In genomic region chr3:141464691-141465103, GRCm38 (mm10) we compare ENCODE assay signal across 8 mouse cellular contexts. TPM values are rescaled to one million over a fixed set of nuclear protein-coding genes. Genes with fewer than 3 reads are reported as not detected.
DNase-seq lines count a peak whose midpoint lies in the region; ATAC-seq lines count a peak whose summit lies in the region.

No protein-coding gene starts in this region.

- peak; percentile 32 for DNase-seq in 3T3-L1 (ENCODE audit: low read depth, low spot score)
- peak; percentile 66 for DNase-seq in adrenal gland, postnatal 10 days
- no peak for DNase-seq in thymus, postnatal 0 days (ENCODE audit: low spot score)

- peak; percentile 71 for ATAC-seq in embryonic facial prominence, embryonic 12.5 days (ENCODE audit: insufficient number of reproducible peaks, insufficient read depth, low FRiP score, low TSS enrichment)
- ATAC-seq in heart, embryonic 12.5 days (ENCODE audit: insufficient number of reproducible peaks, low FRiP score): peak; percentile 52
- ATAC-seq in kidney, embryonic 15.5 days (replicated peaks; ENCODE audit: low FRiP score): peak; percentile 87
- peak; percentile 44 for ATAC-seq in liver, embryonic 12.5 days
- ATAC-seq in neural tube, embryonic 14.5 days (ENCODE audit: low read depth): peak; percentile 74

- 0% methylated on average over 26 of the region's 26 CpGs for WGBS in embryonic facial prominence, embryonic 12.5 days
- under 1% methylated on average over 26 of the region's 26 CpGs for WGBS in heart, embryonic 12.5 days
- WGBS in kidney, embryonic 15.5 days: 2% methylated on average over 26 of the region's 26 CpGs
- WGBS in liver, embryonic 12.5 days (ENCODE audit: insufficient replicate concordance): 2% methylated on average over 26 of the region's 26 CpGs
- WGBS in neural tube, embryonic 14.5 days: 0% methylated on average over 23 of the region's 26 CpGs

- H3K9me3 ChIP-seq in embryonic facial prominence, embryonic 12.5 days: no peaks in the 10 kb centered on the region
- no peaks in the 10 kb centered on the region for H3K9me3 ChIP-seq in heart, embryonic 12.5 days (replicated peaks)
- no peaks in the 10 kb centered on the region for H3K9me3 ChIP-seq in kidney, embryonic 15.5 days (replicated peaks)
- H3K9me3 ChIP-seq in liver, embryonic 12.5 days (replicated peaks): no peaks in the 10 kb centered on the region
- H3K9me3 ChIP-seq in neural tube, embryonic 14.5 days (ENCODE audit: control insufficient read depth, low read length): no peaks in the 10 kb centered on the region

- peak overlapping the region; percentile 80 for H3K9ac ChIP-seq in embryonic facial prominence, embryonic 12.5 days
- peak overlapping the region; percentile 65 for H3K9ac ChIP-seq in heart, embryonic 12.5 days
- H3K9ac ChIP-seq in kidney, embryonic 15.5 days: peak overlapping the region; percentile 82
- 0 out of 2 replicates have a peak overlapping the region, but pooled peaks have one; percentile 22 for H3K9ac ChIP-seq in liver, embryonic 12.5 days
- H3K9ac ChIP-seq in neural tube, embryonic 14.5 days (replicated peaks; ENCODE audit: low read depth, low read length): peak overlapping the region; percentile 88

- H3K27me3 ChIP-seq in embryonic facial prominence, embryonic 12.5 days: no peaks in the 10 kb centered on the region
- peaks cover 15% of the 10 kb centered on the region; the same call in 1 of the 2 replicates for H3K27me3 ChIP-seq in heart, embryonic 12.5 days (replicated peaks)
- no peaks in the 10 kb centered on the region for H3K27me3 ChIP-seq in kidney, embryonic 15.5 days
- H3K27me3 ChIP-seq in liver, embryonic 12.5 days (replicated peaks): peaks cover 58% of the 10 kb centered on the region
- H3K27me3 ChIP-seq in neural tube, embryonic 14.5 days (ENCODE audit: control insufficient read depth, insufficient read depth, low read length): no peaks in the 10 kb centered on the region; the same call in 1 of the 2 replicates

- H3K4me3 ChIP-seq in embryonic facial prominence, embryonic 12.5 days: peak overlapping the region; percentile 75
- peak overlapping the region; percentile 72 for H3K4me3 ChIP-seq in heart, embryonic 12.5 days
- H3K4me3 ChIP-seq in kidney, embryonic 15.5 days (replicated peaks): peak overlapping the region; percentile 84
- H3K4me3 ChIP-seq in liver, embryonic 12.5 days: peak overlapping the region; percentile 50
- H3K4me3 ChIP-seq in neural tube, embryonic 14.5 days (ENCODE audit: low read depth, low read length): peak overlapping the region; percentile 81

- H3K36me3 ChIP-seq in embryonic facial prominence, embryonic 12.5 days: no peaks in the 10 kb centered on the region
- no peaks in the 10 kb centered on the region for H3K36me3 ChIP-seq in heart, embryonic 12.5 days
- no peaks in the 10 kb centered on the region for H3K36me3 ChIP-seq in kidney, embryonic 15.5 days
- H3K36me3 ChIP-seq in liver, embryonic 12.5 days: no peaks in the 10 kb centered on the region
- H3K36me3 ChIP-seq in neural tube, embryonic 14.5 days (ENCODE audit: control insufficient read depth, insufficient read depth, low read length): no peaks in the 10 kb centered on the region

- H3K27ac ChIP-seq in embryonic facial prominence, embryonic 12.5 days: peak overlapping the region; percentile 92
- peak overlapping the region; percentile 68 for H3K27ac ChIP-seq in heart, embryonic 12.5 days (ENCODE audit: poor library complexity, severe bottlenecking)
- peak overlapping the region; percentile 98 for H3K27ac ChIP-seq in kidney, embryonic 15.5 days
- H3K27ac ChIP-seq in liver, embryonic 12.5 days: 0 out of 2 replicates have a peak overlapping the region, but pooled peaks have one; percentile 20
- peak overlapping the region; percentile 93 for H3K27ac ChIP-seq in neural tube, embryonic 14.5 days (ENCODE audit: low read depth, low read length)

- H3K4me2 ChIP-seq in embryonic facial prominence, embryonic 12.5 days (replicated peaks): peak overlapping the region; percentile 71
- peak overlapping the region; percentile 88 for H3K4me2 ChIP-seq in heart, embryonic 12.5 days
- peak overlapping the region; percentile 94 for H3K4me2 ChIP-seq in kidney, embryonic 15.5 days
- peak overlapping the region; percentile 71 for H3K4me2 ChIP-seq in liver, embryonic 12.5 days
- peak overlapping the region; percentile 81 for H3K4me2 ChIP-seq in neural tube, embryonic 14.5 days (ENCODE audit: low read depth, low read length)

- H3K4me1 ChIP-seq in embryonic facial prominence, embryonic 12.5 days: 0 out of 2 replicates have a peak, but pooled peaks cover 8% of the 10 kb centered on the region
- H3K4me1 ChIP-seq in heart, embryonic 12.5 days (replicated peaks): peaks cover 12% of the 10 kb centered on the region
- H3K4me1 ChIP-seq in kidney, embryonic 15.5 days: peaks cover 35% of the 10 kb centered on the region
- no peaks in the 10 kb centered on the region for H3K4me1 ChIP-seq in liver, embryonic 12.5 days
- H3K4me1 ChIP-seq in neural tube, embryonic 14.5 days (ENCODE audit: control insufficient read depth, insufficient read depth, low read length): no peaks in the 10 kb centered on the region; the same call in 1 of the 2 replicates

RNA-seq across cellular contexts. Expression of gene Unc5c, which starts 0.3 kb away (rescaled TPM):
- total RNA-seq in adrenal gland, postnatal 10 days (2021): 1 to 10 TPM; 4.2 to 5.0 TPM
- 16.4 and 18.6 TPM in 2 replicates for polyA plus RNA-seq in embryonic facial prominence, embryonic 12.5 days (2016; fragmentation: Nextera tagmentation; extraction: Ambion mirVana)
- polyA plus RNA-seq in heart, embryonic 12.5 days (2016; fragmentation: Nextera tagmentation; extraction: Ambion mirVana): 5.6 and 7.4 TPM in 2 replicates
- polyA plus RNA-seq in kidney, embryonic 15.5 days (2015; fragmentation: Nextera tagmentation; extraction: Ambion mirVana): 25.6 and 27.5 TPM in 2 replicates
- 1.1 and 1.2 TPM in 2 replicates for polyA plus RNA-seq in liver, embryonic 12.5 days (2016; fragmentation: Nextera tagmentation; extraction: Ambion mirVana)
- polyA plus RNA-seq in neural tube, embryonic 14.5 days (2014; fragmentation: Nextera tagmentation; extraction: Ambion mirVana): 20.7 TPM in 2 replicates
- 0.50 and 0.52 TPM in 2 replicates for polyA plus RNA-seq in thymus, postnatal 0 days (2015; fragmentation: Nextera tagmentation; extraction: Ambion mirVana)

Comparison
In these comparisons a context has a peak if more than half of its experiments do, and no peak if none do; other contexts are left out.
1. H3K27ac ChIP-seq: peak in every context shown above with its lines; median percentile 98 in kidney, embryonic 15.5 days; 93 in neural tube, embryonic 14.5 days; 92 in embryonic facial prominence, embryonic 12.5 days; 68 in heart, embryonic 12.5 days; 20 in liver, embryonic 12.5 days.
2. H3K9ac ChIP-seq: peak in every context shown above with its lines; median percentile 88 in neural tube, embryonic 14.5 days; 82 in kidney, embryonic 15.5 days; 80 in embryonic facial prominence, embryonic 12.5 days; 65 in heart, embryonic 12.5 days; 22 in liver, embryonic 12.5 days.